Mouse (Mus musculus): Measurements from ENCODE around the gene Mall.

Gene Mall

DNA sequence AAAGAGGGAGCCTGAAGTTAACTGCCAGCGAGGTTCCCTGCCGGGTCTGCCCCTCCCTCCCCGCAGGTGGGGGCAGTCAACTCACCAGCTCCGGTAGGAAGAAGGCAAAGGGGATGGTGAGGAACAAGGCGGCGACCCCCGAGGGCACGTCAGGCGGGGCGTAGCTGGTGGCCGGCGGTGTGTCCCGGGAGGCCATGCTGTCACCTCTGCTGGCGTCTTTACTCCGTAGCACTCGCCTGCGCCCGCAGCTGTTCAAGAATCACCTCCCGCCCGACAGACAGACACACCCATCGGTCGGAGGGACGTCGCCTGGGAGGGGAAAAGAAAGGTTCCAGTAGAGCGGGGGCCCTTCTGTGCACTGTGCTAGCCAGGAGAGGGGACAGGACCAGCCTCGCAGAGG, at the start of gene Mall:
Gene Mall, minus strand, starts transcription at position 262 of the 400 bp plus-strand sequence.
- no peak for DNase-seq (ENCODE audit: low spot score in 2 of 2)

DNA sequence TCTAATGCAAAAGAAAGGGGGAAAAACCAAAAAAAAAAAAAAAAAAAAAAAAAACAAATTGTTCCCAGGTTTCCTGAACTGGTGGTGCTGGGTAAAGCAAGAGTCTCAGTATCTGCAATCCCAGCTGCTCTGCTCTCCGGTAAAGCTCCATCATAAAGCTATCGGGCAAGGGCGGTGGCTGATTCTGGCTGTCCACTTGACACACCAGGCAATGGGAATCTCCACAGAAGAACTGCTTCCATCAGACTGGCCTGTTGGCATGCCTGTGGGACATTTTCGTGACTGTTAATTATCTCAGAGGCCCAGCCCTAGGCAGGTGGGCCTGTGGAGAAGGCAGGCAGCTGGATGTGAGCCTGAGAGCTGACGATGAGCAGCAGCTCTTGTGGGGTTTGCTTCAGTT, 48.7 kb upstream of the Mall start:
- DNase-seq (ENCODE audit: low spot score in 2 of 2): no peak

DNA sequence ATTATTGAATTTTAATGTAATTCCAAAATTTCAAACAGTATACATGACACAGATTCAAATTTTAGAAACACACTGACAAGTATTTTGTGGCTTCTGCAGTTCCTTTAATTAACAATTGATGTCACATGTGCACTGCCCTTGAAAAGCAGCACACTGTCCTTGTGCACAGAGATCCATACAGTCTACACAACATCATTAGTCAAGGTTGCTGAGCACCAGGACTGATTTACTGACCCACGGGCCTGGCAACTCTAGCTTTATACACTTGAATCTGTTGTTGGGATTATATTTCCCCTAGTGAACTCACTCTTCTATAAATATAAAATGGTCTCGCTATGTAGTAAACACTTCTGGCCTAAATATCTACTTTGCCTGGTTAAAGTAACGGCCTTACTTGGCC, 45.3 kb upstream of the Mall start:
- no peak for DNase-seq (ENCODE audit: low spot score in 2 of 2)

DNA sequence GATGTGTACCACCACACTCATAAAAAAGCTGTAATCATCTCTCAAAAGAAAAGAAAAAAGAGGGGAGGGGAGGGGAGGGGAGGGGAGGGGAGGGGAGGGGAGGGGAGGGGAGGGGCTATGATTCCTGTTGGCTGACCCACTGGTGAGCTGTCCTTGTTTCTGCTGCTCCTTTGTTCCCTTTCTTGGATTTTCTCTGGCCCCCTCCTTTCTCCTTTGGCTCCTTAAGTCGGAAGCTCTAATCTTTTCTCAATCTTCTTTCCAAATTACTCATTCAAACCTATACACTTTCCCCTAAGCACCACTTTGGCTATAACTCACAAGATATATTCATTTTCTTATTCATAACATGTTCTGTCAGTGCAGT, 44.8 kb upstream of the Mall start:
- DNase-seq (ENCODE audit: low spot score in 2 of 2): no peak

DNA sequence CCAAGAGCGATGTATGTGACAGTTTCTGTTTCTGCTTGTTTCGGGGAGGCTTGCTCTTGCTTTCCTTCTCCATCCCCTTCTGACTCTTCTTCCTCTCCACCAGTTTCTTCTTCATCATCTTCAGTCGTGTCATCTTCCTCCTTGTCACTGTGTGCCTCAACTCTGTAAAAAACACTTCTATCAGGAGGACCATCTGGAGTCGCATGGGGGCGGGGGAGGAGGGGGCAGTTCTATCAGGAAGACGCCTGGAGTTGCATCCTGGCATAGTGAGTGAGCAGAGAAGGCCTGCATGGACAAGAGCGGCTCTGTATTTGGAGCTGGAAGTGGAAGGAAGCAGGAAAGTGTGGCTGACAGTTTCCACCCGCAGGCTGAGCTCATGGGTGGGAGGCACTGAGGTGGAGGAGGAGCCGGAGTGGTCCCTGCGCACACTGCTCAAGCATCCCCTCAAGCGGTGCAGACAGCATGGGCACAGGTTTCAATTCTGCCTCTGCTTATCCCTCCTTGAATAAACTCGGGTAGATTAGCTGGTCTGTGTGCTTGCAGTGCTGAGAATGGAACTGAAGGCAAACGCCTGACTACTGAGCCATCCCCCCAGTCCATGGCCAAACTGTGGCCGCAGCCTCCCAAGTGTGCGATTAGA, 44.3 kb upstream of the Mall start:
- no peak for DNase-seq (ENCODE audit: low spot score in 2 of 2)

DNA sequence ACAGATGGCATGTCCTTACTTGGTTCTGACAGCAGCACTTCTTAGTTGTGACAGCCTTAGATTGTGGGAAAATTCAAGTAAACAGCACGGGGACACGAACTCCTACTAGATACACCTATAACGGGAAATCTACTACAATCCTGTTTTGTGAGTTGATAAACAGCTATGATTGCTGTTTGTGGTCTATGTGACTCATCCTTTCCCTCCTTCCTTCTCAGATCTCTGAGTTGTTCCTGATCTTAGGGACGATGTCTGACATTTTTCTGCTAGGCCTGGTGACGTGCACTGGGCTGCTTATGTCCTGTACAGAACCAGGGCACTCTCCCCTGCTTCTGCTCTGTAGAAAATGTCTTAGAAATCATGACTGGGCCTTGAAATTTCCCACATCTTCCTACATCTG, 31.9 kb upstream of the Mall start:
- DNase-seq (ENCODE audit: low spot score in 2 of 2): no peak

DNA sequence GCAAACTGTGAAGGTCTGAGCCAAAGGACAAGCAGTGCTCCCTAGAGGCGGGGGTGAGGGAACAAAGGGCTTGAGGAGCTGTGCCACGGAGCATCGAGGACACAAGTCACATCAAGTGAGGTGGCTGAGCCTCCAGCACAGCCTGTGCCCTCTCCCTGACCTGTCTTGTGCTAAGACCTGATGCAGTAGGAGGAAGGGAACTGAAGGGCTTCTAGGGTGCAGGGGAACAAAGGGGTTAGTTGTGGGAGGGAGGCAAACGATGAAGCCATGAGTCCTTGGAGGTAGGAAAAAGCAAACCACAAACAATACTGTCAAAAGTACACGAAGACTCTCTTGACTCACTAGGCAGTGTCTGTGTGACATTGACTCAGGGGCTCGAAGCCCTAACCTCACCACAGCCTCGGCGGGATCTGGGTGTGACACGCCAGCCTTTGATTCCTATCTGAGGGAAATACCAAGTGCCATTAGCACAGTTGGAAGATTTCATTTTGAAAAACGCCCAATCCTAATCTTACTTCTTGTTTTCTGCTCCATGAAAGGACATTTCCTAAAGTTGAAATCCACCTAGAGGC, 30.8 kb upstream of the Mall start:
- no peak for DNase-seq (ENCODE audit: low spot score in 2 of 2)

DNA sequence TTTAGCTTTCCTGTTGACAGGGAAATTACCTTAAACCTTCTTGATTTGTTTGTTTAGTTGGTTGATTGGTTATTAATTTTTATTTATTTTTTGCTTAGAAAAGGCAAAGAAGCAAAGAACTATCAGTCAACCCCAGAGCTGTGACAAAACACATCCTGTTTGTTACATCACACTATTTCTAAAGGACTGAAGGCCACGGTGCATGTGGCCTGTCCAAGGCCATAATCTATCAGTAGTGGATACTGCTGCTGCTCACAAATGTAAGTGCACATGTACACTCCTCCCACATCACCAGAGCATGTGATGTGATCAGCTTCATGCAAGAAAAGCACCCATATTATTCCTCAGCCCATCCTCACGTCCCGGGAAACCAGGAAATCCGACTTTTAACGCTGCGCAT, 30.3 kb upstream of the Mall start:
- DNase-seq (ENCODE audit: low spot score in 2 of 2): no peak

DNA sequence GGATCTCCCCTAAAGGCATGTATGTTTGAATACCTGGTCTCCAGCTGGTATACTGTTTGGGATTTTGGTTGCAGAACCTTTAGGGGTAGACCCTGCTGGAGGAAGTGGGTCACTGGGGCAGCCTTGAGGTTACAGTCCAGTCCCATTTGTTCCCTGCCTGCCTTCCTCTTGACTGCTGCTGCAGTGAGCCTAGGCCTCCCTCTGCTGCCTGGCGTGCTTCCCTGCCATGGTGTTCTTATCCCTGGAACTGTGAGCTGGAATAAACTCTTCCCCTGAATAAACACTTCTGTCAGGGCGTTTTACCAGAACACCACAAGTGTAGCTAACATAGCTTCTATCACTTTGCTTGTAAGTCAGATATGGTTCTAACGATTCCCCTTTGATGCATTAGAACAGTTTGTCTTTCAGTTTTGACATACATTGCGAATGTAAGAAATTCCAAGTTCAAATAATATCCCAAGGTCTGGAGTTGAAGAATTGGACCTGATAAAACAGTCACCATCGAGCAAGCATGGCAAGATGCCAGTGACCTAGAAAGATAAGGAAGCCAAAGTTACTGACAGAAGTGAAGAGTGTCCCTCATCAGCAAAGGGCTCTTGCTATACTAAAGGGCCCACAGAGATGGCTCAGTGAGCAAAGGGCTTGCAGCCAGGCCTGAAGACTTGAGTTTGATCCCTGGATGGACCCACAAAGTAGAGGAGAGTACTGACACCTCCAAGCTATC, 29.6 kb upstream of the Mall start:
- no peak for DNase-seq (ENCODE audit: low spot score in 2 of 2)

DNA sequence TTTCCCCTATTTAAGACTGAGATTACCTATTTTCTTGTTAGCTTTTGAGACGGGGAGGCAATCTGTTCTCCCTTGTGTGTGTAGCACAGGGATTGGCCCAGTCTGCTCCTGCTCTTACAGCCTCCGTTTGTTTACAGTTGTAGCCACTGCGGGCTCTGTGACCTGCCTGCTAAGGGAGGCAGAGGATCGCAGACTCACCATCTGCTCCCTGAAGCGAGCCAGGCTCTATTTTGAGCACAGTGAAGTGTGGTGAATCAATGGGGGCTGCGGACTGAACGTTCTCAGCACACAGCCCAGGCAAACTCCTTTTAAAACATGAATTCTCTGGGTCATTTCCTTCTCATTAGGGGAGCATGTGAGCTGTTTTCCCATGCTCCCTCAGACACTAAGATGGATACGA, 27.4 kb upstream of the Mall start:
- peak in 1 of 2 experiments; percentile 42 for DNase-seq (ENCODE audit: low spot score in 2 of 2)

DNA sequence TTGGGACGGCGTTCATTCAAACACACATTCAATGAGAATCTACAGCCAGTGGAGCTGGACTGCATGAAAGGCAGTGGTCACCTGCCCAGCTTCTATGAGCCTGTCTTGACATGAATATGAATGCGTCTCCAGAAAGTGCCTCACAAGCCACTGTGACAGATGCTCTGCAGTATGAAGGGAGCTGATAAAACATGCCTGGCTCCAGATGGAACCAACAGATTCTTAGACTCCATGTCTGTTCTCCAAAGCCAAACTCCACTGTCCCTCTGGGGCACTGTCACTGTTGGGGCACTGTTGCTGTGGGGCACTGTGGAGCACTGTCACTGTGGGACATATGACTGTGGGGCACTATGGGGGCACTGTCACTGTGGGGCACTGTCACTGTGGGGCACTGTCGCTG, 24.4 kb upstream of the Mall start:
- DNase-seq (ENCODE audit: low spot score in 2 of 2): no peak

DNA sequence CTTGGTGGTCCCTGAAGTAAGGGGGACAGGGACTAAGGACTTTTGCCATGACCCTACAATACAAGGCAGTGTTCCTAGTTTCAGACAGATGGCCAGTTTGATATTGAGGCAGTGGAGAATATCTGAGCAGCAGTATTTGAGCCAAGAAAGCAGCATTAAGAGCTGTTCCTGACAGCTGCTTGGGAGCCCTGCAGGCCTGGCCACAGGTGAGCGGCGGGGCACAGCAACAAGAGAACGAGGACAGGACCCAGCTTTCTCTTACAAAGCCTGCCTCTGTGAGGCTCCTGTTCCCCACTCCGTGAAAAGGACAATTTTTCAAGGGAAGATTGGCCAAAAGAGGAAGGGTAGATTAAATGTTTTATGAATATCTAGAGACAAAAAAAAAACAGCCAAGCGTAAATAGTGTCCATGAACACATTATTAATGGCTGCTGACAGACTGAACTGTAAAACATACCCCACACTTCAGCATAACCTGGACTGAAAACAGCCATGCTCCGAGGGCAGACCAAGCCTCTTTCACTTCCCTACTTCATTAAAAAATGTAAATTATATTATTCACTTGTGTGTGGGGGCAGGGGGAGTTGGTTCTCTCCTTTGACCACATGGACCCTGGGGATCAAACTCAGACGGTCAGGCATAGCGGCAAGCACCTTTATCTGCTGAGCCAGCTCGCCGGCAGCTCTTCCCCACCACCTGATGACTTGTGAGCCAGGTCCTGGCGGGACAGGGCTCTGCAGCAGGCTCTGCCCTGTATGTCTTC, 22.3 kb upstream of the Mall start:
- DNase-seq (ENCODE audit: low spot score in 2 of 2): no peak

DNA sequence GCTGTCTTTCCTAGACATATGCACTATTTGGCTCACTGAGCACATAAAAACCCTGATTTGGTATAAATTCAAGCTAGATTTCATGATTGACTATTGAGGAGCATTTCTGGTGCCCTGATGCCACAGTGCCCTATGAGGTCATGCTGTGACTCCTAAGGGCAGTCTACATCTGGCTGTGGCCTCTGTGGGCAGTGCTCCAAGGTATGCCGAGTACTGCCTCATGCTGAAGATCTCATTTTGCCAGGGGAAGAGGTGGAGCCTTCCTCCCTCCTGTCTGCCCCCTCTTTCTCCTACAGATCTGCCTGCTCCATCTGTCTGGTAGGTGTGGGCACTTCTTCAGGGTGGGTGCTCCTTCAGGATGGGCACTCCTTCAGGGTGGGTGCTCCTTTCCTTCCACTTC, 19.6 kb upstream of the Mall start:
- DNase-seq (ENCODE audit: low spot score in 2 of 2): no peak

DNA sequence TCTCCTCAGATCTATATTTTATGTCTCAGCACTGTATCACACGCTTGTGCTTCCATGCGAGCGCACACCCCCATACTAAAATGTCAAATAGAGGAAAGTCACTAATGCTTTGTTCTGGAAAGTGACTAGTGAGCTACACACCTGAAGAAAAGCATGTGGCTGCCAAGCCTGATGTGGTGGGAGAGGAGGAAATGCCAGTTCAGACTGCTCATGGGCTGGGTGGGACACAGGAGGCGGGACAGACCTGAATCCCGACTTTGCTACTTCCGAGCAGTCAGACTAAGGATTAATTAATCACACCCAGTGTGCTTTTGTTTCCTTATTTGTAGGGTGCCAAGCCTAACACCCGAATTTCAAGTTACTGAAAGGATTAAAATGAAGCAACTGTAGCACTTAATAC, 18.6 kb upstream of the Mall start:
- no peak for DNase-seq (ENCODE audit: low spot score in 2 of 2)

DNA sequence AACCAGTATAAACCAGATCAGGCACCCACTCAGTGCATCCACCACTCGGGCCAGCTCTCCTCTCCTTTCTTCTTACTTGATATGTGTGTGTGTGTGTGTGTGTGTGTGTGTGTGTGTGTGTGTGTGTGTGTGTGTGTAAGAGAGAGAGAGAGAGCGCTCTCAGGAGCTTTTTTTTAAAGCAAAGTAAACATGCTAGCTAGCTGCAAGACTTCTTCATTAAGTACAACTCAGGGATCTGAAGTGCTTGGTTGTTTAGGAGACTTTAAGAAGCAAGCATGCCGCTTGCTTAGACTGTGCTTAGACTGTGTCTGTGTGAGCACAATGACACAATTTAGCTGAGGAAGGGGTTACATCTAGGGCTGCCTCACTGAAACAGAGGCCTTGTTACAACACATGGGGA, 12.9 kb upstream of the Mall start:
- DNase-seq (ENCODE audit: low spot score in 2 of 2): no peak

DNA sequence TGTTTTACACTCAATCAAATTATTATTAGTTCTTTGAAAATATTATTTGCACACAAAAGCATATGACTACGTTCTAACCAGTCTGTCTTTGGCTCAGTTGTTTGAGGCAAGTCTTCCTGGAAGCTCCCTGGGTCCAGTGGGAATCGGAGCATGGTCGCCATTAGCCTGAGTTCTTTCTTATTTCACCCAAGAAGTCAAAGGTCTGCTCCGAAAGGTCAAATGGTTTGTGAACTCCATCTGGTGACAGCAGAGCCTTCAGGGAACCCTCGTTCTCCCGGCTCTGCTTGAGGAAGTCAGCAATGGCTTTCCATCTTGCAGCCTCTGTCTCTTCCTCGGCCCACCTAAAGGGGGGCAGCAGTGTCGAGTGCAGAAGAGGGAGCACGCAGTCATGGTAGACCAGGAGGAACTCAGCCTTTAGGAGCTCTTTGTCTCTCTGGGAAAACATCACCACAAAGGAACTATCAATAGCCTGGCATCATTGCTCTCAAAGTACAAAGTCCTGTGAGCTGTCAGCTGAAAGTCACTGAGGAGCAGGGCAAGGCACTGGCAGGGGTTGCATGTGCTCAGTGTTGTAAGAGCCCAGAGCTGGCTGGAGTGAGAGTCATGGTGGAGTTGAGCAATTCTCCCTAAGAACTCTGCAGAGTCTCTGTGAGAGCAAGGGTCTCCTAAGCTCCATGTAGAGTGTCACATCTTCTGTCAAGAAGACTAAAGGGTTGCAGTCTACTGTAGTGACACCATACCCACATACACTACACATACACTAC, 11.2 kb upstream of the Mall start:
- DNase-seq (ENCODE audit: low spot score in 2 of 2): no peak

DNA sequence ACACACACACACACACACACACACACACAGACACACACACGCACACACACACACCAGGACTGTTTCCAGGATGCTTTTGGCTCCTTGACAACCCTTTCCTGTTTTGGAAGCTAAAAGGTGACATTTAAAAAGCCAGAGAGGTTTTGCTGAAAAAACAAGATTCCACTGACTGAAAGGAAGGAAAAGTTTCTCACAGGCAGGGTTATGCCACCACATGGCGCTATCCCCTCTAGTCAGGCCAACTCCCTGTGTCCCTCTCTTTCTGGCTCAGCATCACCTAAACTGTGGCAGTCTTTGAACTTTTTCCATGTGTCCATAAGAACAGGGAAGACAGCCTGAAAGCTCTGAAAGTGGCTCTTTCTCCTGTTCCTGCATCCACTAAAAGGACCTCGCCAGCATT, 8.2 kb upstream of the Mall start:
- no peak for DNase-seq (ENCODE audit: low spot score in 2 of 2)

DNA sequence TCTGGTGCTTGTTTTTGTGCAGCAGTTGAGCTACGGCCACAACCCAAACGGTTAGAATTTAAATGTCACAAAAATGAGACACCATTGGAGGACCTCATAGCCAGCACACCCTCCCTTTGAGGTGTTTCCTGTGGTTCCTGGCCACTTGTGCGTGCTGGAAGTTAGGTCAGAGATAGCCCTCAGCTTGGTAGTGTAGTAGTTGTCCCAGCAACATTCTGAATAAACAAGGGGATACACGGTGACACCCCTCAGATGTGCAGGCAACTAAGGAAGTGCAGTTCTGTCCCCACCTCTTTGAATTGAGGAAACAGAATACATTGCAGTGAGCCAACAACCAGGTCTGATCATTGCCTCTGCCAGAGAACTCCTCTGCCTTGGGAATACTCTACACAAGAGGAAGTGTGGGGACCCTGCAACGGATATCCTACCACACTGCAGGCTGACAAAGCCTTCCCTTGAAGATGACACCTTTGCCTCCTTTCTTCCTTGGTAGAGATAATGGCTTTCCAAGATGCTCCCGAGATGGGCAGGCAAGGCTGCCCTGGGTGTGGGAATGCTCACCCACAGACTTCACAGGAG, 7.0 kb upstream of the Mall start:
- no peak for DNase-seq (ENCODE audit: low spot score in 2 of 2)

DNA sequence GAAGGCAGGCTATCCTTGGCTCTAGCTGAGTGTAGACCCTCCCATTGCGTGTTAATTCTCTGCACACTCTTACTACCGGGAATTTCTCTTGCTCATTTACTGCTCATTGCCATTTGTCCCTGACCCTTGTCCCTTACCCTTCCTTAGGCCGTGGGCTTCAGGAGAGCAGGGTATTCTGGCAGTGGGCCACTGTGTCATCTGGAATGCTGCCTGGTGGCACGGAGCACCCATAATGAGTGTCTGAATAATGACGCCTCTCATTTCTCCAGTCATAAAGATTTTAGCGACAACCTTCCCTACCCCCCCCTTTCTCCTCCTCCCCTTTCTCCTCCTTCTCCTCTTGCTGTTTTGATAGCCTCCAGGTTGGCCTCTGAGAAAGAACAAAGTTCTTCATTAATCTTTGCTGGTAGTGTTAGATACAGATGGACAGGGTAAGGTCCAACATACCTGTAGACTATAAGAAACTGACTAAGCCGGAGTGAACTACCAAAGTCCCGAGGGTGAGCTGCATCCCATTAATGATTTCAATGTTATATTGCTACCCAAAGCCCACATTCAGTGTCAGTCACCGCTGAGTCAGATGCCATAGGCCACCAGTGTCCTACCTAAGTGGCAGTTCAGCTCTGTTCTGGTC, 5.9 kb upstream of the Mall start:
- no peak for DNase-seq (ENCODE audit: low spot score in 2 of 2)

DNA sequence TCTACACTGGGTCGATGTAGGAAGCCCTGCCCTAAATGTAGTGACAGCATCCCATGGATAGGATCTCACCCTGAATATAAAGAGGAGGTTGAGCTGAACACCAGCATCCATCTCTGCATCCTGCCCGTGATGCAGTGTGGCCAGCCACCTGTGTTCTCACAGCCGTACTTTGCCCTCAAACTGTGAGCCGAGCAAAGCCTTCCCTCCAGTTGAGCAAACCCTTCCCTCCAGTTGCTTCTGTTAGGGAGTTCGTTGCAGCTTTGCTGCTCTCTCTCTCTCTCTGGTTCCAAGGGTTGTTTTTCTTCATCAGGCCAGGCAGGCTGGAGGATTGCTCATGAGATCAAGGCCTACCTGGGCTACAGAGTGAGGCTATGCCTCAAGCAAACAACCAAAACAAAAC, 5.2 kb upstream of the Mall start:
- DNase-seq (ENCODE audit: low spot score in 2 of 2): no peak

DNA sequence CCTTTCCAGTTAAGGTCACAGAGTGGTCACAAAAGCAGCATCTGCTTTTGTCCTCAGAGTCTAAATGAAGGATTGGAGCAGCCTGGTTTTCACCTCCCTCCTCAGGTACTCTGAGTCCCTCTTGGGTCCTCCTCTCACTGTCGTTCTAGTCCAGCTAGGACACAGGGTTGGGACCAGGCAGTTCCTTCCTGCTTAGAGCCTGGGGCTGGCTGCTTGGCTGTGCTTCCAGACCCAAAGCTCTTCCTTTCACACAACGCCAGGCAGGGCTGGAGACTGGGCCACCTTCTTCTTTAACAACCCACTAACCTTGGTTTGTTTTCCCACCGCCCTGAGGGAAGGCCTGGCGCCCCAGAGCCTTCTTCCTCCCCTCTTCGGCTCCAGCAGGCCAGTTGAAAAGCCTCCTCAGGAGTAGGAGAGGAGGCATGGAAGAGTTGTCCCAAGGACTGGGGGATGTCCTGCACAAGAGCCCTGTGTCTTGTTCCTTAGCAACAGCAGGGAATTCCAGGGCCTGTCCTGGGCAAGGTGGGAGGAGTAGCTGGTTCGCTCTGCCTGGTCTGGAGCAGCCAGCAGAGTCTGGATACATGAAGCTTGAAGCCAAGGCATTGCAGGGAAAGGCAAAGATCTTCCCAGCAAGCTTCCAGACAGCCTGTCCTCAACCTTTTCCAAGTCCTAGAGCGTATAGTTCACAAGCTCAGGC, 717 bp upstream of the Mall start:
- DNase-seq (ENCODE audit: low spot score in 2 of 2): no peak
